Mouse (Mus musculus) B cell, adult 67 days (primary cell): ENCODE data around the gene Serpina3n. TPM values are rescaled to one million over a fixed set of nuclear protein-coding genes. Genes with fewer than 3 reads are reported as not detected.

Source experiments
- total RNA-seq, 2 experiments: library from RNA; stranded (reverse); gene quantifications; 4 replicates each; pipeline ENCODE4 v1.2.4; 2023

Gene Serpina3n
- total RNA-seq: under 1 TPM in 1 of 2 experiments, not detected in 1; 0.26 TPM

DNA sequence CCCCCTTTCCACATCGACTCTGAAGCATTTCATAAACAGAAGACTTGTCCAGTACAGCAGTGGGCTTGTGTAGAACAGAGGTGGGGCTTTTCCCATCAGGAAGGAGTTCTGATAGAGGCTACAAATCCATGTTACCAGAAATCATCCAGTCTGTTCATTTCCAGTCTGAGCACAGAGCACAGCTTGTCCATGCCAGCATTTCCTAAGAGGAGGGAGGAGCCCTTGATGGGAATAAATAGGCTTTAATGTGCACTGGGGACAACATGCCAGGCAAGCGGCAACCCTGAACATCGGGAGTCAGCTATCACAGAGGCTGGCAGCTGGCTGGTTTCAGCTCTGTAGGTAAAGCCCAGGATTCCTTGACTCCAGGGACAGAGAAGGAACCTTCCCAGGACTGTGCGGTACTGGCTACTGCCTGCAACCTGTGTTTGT, at the start of gene Serpina3n:
Gene Serpina3n (plus strand): TSS at position 276 of the 432 bp plus-strand sequence.

Other genes with a start within 250 kb of the Serpina3n start
- gene Serpina3f, start 192.2 kb upstream of the Serpina3n start, total RNA-seq: 1 to 10 TPM; 4.5 to 5.9 TPM
- gene Serpina3g, start 170.5 kb upstream of the Serpina3n start, total RNA-seq: 100 to 1,000 TPM in 1 of 2 experiments, 10 to 100 TPM in 1; 73.0 to 106 TPM
- 1 to 10 TPM in 1 of 2 experiments, not detected in 1; 2.7 TPM for gene Serpina3i, start 143.6 kb upstream of the Serpina3n start, total RNA-seq
- not detected for gene Serpina3j, start 92.2 kb upstream of the Serpina3n start, total RNA-seq
- gene Serpina3k, start 68.2 kb upstream of the Serpina3n start, total RNA-seq: not detected
- not detected for gene Serpina3m, start 68.2 kb upstream of the Serpina3n start, total RNA-seq
- not detected for gene Gsc, start 66.6 kb downstream of the Serpina3n start, total RNA-seq